Mouse (Mus musculus) T-cell, adult 2 months (primary cell): ENCODE results near the gene Zfp184.

Experiments
- DNase-seq: peaks from one replicate; pipeline ENCODE4 v3.0.0; 2022; ENCODE audit warnings: low spot score

The Zfp184 gene

GRCm38 (mm10) chr13:21984486-21984885 is 39.6 kb downstream of the Zfp184 start:
- DNase-seq: no peak

- DNase-seq: no peak
These were observed 47.7 kb downstream of the Zfp184 start for GRCm38 (mm10) chr13:21992550-21992949.

GRCm38 (mm10) chr13:21993957-21994738 is 49.3 kb downstream of the Zfp184 start:
- peak; percentile 37 for DNase-seq

GRCm38 (mm10) chr13:21994896-21995295 is 50.0 kb downstream of the Zfp184 start:
- no peak for DNase-seq

DNA sequence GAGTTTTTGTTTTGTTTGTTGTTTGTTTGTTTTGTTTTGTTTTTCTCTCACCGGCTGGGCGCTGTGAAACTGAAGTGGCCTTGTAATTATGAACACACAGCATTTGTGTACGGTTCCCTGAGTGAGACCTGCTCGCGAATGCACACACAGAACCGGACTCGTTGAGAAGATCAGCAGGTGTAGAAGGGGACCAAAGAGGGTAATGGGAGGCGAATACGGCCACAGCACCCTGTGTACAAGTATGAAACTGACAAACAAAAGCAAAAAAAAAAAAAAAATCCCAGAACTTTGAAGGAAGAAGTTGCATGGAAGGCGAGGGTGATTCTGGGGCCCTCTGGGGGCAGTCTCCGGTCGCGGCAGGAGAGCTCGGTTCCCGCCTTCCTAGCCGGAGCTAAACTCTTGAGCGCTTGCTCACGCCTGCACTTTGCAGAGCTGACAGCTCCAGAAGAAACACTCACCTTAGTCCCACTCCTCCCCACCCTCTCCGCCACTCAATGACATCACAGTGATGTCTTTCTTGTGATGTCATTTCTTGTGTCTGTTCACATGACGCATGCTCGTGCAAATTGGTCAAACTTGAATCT is 50.5 kb downstream of the Zfp184 start:
- DNase-seq: peak; percentile 38

- no peak for DNase-seq
These were observed 51.4 kb downstream of the Zfp184 start for GRCm38 (mm10) chr13:21996101-21996839.

- no peak for DNase-seq
These were observed 51.9 kb downstream of the Zfp184 start for GRCm38 (mm10) chr13:21996840-21997185.

DNA sequence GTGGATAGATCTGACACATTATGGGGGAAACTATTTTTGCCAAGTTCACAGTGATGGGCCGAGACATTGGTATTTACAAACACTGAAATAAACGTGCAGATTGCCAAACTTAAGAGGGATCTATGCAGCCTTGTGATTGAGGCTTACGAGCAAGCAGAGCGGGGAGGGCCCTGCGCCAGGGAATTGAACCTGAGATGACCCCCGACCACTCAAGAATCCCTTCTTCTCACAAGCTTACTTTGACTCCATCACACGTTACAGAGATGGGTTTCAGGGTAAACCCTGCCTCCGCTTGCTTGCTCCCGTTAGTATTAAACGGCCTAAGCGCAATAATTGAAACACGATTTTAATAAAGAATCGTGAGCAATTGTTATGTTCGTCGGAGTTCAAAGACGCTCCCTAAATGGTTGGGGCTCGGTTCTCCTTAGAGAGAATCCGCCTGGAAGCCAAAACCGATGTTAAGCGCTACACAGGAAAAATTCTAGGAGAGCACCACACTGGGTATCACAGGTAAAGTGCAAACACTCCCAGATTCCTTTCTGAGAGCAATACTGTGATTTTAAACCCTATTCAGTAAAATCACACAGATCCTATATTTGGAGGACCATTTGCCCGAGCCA is 52.4 kb downstream of the Zfp184 start:
- no peak for DNase-seq

DNA sequence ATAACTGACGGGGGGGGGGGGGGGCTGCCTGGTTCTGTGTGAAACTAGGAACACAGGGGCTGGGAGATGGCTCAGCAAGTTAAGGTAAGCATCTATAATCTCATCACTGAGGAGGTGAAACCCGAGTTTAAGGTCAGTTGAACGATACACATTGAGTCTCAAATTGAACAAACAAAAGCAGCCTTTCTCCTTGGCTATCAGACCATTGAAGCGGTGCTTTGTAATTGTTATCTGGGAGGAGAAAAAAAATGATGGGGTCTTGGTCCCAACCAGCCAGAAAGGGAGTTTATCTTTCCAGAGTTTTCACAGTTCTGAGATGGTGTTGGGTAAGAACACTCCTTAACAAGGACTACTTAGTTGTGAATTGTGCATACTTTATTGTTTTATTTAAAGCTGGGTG is 52.9 kb downstream of the Zfp184 start:
- no peak for DNase-seq

GRCm38 (mm10) chr13:21998412-21998811 is 53.5 kb downstream of the Zfp184 start:
- DNase-seq: no peak

GRCm38 (mm10) chr13:21999147-21999546 is 54.3 kb downstream of the Zfp184 start:
- DNase-seq: no peak

- no peak for DNase-seq
These were observed 56.5 kb downstream of the Zfp184 start for GRCm38 (mm10) chr13:22001346-22001745.

- peak; percentile 67 for DNase-seq
These were observed 56.9 kb downstream of the Zfp184 start for GRCm38 (mm10) chr13:22001823-22002222.

DNA sequence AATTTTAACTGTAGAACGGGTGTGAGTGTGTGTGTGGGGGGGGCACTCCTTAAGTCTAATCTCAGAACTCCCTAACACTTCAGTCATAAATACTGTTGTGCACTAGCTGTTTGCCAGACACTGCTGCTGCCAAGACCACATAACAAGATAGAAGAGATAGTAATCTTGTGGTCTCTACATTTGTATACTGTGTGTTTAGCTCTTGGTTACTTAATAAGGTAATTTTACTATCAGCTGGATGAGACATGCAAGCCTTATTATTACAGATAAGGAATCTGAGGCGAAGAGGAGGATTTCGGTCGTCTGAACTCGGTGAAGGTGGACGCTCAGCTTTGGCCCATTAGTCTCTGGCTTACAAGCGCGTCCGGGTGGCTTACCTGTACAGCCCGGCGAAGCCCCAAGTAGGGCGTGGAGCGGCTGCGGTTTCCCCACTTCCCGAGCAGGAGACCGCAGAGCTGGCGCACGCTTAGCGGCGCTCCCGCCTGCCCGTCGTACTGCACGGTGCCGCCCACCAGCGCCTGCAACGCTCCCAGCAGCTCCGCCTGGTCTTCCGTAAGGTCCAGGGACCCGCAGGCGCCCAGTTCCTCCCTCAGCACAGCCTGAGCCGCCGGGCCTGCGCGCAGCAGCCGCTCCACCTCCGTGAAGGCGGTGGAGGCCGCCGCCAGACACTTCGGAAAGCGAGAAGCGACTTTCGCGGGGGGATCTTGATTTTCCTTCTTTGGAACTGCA is 60.9 kb downstream of the Zfp184 start:
- DNase-seq: peak; percentile 64

DNA sequence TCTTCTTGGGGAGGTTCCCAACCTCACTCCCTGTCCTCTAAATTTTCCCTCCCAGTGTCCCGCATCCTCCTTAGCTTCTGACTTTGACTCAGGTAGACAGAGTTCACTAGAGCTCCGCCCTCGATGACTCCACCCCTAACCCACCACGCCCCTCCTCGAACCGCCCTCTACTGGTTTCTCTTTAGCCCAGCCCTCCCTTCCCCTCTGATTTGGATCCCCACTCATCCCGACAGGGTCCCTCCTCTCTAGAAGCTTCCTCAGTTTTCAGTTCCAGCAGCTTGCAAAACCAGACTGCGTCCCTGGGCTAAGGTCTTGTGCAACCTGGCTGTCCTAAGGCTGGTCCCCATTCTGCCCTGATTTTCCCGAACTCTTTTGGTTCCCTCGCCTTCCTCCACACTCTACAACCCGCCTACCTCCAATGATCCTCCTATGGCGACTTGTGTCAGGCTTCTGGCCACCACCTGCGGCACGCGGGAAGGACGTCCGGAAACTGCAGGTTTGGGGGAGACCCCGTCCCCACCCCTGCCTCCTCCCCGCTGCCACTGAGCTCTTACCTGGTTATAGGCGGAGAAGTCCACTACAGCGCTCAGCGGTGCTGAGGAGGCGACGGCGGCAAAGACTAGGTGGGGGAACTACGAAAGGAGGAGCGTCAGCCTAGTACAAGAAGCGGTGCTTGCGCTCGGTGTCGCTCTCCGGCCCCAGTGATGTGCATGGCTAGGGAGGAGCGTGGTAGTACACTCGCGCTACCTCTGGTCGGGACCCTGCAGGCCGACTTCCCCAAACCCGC is 61.6 kb downstream of the Zfp184 start:
- peak; percentile 56 for DNase-seq

- no peak for DNase-seq
These were observed 62.2 kb downstream of the Zfp184 start for GRCm38 (mm10) chr13:22007121-22007510.

DNA sequence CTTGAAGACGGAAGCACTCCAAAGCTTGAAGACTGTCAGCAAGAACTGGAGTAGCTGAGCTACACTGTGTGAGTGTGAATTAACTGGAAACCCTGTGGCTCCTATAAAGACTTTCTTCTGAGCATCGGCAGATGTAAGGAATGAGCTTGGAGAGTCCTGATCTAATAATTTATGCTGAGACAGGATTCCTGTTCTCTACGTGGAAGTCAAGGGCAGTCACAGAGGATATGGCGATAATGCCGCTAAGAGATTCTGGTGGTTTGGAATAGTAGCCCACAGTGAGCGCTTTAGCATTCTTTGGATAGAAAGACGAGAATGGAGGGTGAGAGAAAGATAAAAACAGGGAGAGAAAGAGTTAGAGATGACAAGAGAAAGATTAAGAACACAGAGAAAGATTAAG is 63.0 kb downstream of the Zfp184 start:
- DNase-seq: no peak

GRCm38 (mm10) chr13:22008707-22009106 is 63.8 kb downstream of the Zfp184 start:
- no peak for DNase-seq

DNA sequence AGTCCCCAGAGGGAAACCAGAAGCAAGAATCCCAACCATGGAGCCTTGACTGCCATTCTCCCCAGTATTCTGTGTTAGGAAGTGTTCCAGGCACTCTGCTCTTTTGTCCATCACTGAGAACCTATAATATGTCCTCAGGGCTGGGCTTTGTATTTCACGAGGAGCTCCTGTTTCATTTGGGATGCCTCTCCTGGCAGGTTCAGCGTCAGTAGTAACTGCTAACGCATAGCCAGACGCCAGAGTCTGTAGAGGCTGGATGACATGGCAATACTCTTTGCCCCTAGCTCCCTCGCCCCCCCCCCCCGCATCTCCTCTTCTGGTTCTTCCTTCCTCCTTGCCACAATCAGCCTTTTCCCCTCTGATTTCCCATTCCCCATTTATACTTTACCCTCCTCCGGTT is 64.7 kb downstream of the Zfp184 start, which contains the start of gene Prss16:
Gene Prss16 (minus strand): TSS at position 101 of the 400 bp plus-strand sequence.
- no peak for DNase-seq
